Mouse (Mus musculus): ENCODE data around the gene Actr1b. TPM values are rescaled to one million over a fixed set of nuclear protein-coding genes. Genes with fewer than 3 reads are reported as not detected.
A peak's percentile ranks its signal among the peaks of the same experiment; 100 is the strongest.

Actr1b gene
- polyA plus RNA-seq, 1 experiment from 2014 or later: 46.2 TPM

GRCm38 (mm10) chr1:36723146-36724056 lies 9.2 kb upstream of the Actr1b start:
- no peaks in the 10 kb centered on the region for H3K36me3 ChIP-seq (ENCODE audit: inconsistent target)
- H3K79me2 ChIP-seq (ENCODE audit: inconsistent target): no peaks in the 10 kb centered on the region
- no peak overlapping the region for H3K27ac ChIP-seq
- no peak overlapping the region for H3K4me3 ChIP-seq (ENCODE audit: inconsistent target)
- 83% methylated on average over 16 of the region's 16 CpGs for WGBS (ENCODE audit: missing documents)

- H3K4me3 ChIP-seq (ENCODE audit: inconsistent target): no peak overlapping the region
- 22% methylated on average over 1 of the region's 1 CpGs for WGBS (ENCODE audit: missing documents)
- H3K36me3 ChIP-seq (ENCODE audit: inconsistent target): no peaks in the 10 kb centered on the region
- no peak overlapping the region for H3K27ac ChIP-seq
- no peaks in the 10 kb centered on the region for H3K79me2 ChIP-seq (ENCODE audit: inconsistent target)
These were observed 4.6 kb upstream of the Actr1b start for GRCm38 (mm10) chr1:36718786-36719185.

GRCm38 (mm10) chr1:36711104-36711503 lies 3.1 kb downstream of the Actr1b start:
- WGBS (ENCODE audit: missing documents): 100% methylated on average over 2 of the region's 2 CpGs
- Histone ChIP-seq H3K79me2 (ENCODE audit: inconsistent target) (peaks cover 29% of the 10 kb centered on the region), H3K27ac (no peak overlapping the region), H3K36me3 (ENCODE audit: inconsistent target) (peaks cover 3% of the 10 kb centered on the region; the same call in 1 of the 2 replicates), H3K4me3 (ENCODE audit: inconsistent target) (no peak overlapping the region)

- WGBS (ENCODE audit: missing documents): 0% methylated on average over 17 of the region's 29 CpGs
- peaks cover 16% of the 10 kb centered on the region for H3K36me3 ChIP-seq (ENCODE audit: inconsistent target)
- peak within 1 kb of the TSS; percentile 89 for H3K4me3 ChIP-seq (ENCODE audit: inconsistent target)
- H3K79me2 ChIP-seq (ENCODE audit: inconsistent target): peaks cover 29% of the 10 kb centered on the region
- H3K27ac ChIP-seq: peak within 1 kb of the TSS; percentile 59
These were observed 4.4 kb downstream of the Actr1b start, which contains the start of gene 4933424G06Rik for GRCm38 (mm10) chr1:36709854-36710280. Gene 4933424G06Rik (plus strand): TSS chr1:36710149.

- Histone ChIP-seq H3K4me3 (ENCODE audit: inconsistent target) (peak overlapping the region; percentile 89), H3K79me2 (ENCODE audit: inconsistent target) (peaks cover 29% of the 10 kb centered on the region), H3K36me3 (ENCODE audit: inconsistent target) (peaks cover 22% of the 10 kb centered on the region), H3K27ac (peak overlapping the region; percentile 59)
- 0% methylated on average over 33 of the region's 33 CpGs for WGBS (ENCODE audit: missing documents)
These were observed 5.0 kb downstream of the Actr1b start for GRCm38 (mm10) chr1:36709055-36709853.

GRCm38 (mm10) chr1:36708626-36709025 lies 5.6 kb downstream of the Actr1b start:
- H3K79me2 ChIP-seq (ENCODE audit: inconsistent target): peaks cover 29% of the 10 kb centered on the region
- whole genome bisulfite sequencing (ENCODE audit: missing documents): 73% methylated on average over 1 of the region's 1 CpGs
- H3K27ac ChIP-seq: no peak overlapping the region
- peaks cover 28% of the 10 kb centered on the region for H3K36me3 ChIP-seq (ENCODE audit: inconsistent target)
- H3K4me3 ChIP-seq (ENCODE audit: inconsistent target): peak overlapping the region; percentile 89

GRCm38 (mm10) chr1:36707797-36708196 lies 6.4 kb downstream of the Actr1b start:
- WGBS (ENCODE audit: missing documents): 90% methylated on average over 3 of the region's 3 CpGs
- H3K4me3 ChIP-seq (ENCODE audit: inconsistent target): no peak overlapping the region
- H3K79me2 ChIP-seq (ENCODE audit: inconsistent target): peaks cover 29% of the 10 kb centered on the region
- peaks cover 36% of the 10 kb centered on the region for H3K36me3 ChIP-seq (ENCODE audit: inconsistent target)
- H3K27ac ChIP-seq: no peak overlapping the region

- H3K36me3 ChIP-seq (ENCODE audit: inconsistent target): peaks cover 43% of the 10 kb centered on the region
- peaks cover 29% of the 10 kb centered on the region for H3K79me2 ChIP-seq (ENCODE audit: inconsistent target)
- no peak overlapping the region for H3K27ac ChIP-seq
- no peak overlapping the region for H3K4me3 ChIP-seq (ENCODE audit: inconsistent target)
- 95% methylated on average over 2 of the region's 2 CpGs for WGBS (ENCODE audit: missing documents)
These were observed 7.1 kb downstream of the Actr1b start for GRCm38 (mm10) chr1:36707166-36707565.

- Histone ChIP-seq H3K79me2 (ENCODE audit: inconsistent target) (peaks cover 9% of the 10 kb centered on the region), H3K4me3 (ENCODE audit: inconsistent target) (no peak overlapping the region), H3K27ac (no peak overlapping the region), H3K36me3 (ENCODE audit: inconsistent target) (peaks cover 29% of the 10 kb centered on the region)
- 80% methylated on average over 5 of the region's 5 CpGs for WGBS (ENCODE audit: missing documents)
These were observed 17.2 kb downstream of the Actr1b start for GRCm38 (mm10) chr1:36697030-36697429.

- no peak overlapping the region for H3K27ac ChIP-seq
- H3K4me3 ChIP-seq (ENCODE audit: inconsistent target): no peak overlapping the region
- H3K36me3 ChIP-seq (ENCODE audit: inconsistent target): peaks cover 24% of the 10 kb centered on the region
- 86% methylated on average over 6 of the region's 6 CpGs for WGBS (ENCODE audit: missing documents)
- H3K79me2 ChIP-seq (ENCODE audit: inconsistent target): peaks cover 15% of the 10 kb centered on the region
These were observed 17.8 kb downstream of the Actr1b start for GRCm38 (mm10) chr1:36696411-36696810.

- no peak overlapping the region for H3K27ac ChIP-seq
- no peak overlapping the region for H3K4me3 ChIP-seq (ENCODE audit: inconsistent target)
- H3K79me2 ChIP-seq (ENCODE audit: inconsistent target): peaks cover 15% of the 10 kb centered on the region
- H3K36me3 ChIP-seq (ENCODE audit: inconsistent target): peaks cover 9% of the 10 kb centered on the region
- 98% methylated on average over 6 of the region's 6 CpGs for WGBS (ENCODE audit: missing documents)
These were observed 19.4 kb downstream of the Actr1b start for GRCm38 (mm10) chr1:36694871-36695270.

GRCm38 (mm10) chr1:36691271-36692155 lies 22.7 kb downstream of the Actr1b start, which contains the start of gene Cox5b:
Gene Cox5b (plus strand): TSS chr1:36691449.
- H3K4me3 ChIP-seq (ENCODE audit: inconsistent target): peak within 1 kb of the TSS; percentile 95
- 1% methylated on average over 58 of the region's 68 CpGs for WGBS (ENCODE audit: missing documents)
- peak within 1 kb of the TSS; percentile 51 for H3K27ac ChIP-seq
- peaks cover 3% of the 10 kb centered on the region; the same call in 1 of the 2 replicates for H3K36me3 ChIP-seq (ENCODE audit: inconsistent target)
- H3K79me2 ChIP-seq (ENCODE audit: inconsistent target): peaks cover 15% of the 10 kb centered on the region

GRCm38 (mm10) chr1:36690671-36691235 lies 23.5 kb downstream of the Actr1b start:
- Histone ChIP-seq H3K4me3 (ENCODE audit: inconsistent target) (peak overlapping the region; percentile 28), H3K27ac (peak overlapping the region; percentile 51), H3K36me3 (ENCODE audit: inconsistent target) (peaks cover 3% of the 10 kb centered on the region; the same call in 1 of the 2 replicates), H3K79me2 (ENCODE audit: inconsistent target) (peaks cover 15% of the 10 kb centered on the region)
- 73% methylated on average over 10 of the region's 11 CpGs for WGBS (ENCODE audit: missing documents)
